Mouse (Mus musculus) layer of hippocampus, postnatal 36 days (tissue): ENCODE measurements around the gene Rin2. TPM values are rescaled to one million over a fixed set of nuclear protein-coding genes. Genes with fewer than 3 reads are reported as not detected.

Source experiments
- DNase-seq, 2 experiments: peaks; one replicate each; pipeline ENCODE4 v3.0.0; 2022
- total RNA-seq, 2 experiments: library from RNA; stranded (reverse); gene quantifications; 2 replicates each; pipeline ENCODE4 v1.2.3; 2021

Gene Rin2
- total RNA-seq, 2 experiments from 2014 or later: 22.3 to 40.7 TPM

- no peak for DNase-seq
Observed at GRCm38 (mm10) chr2:145793702-145794101, 118.7 kb downstream of the Rin2 start.

GRCm38 (mm10) chr2:145794318-145794954, 119.4 kb downstream of the Rin2 start:
- DNase-seq: peak; percentile 45 to 50

- no peak for DNase-seq
Observed at GRCm38 (mm10) chr2:145797851-145798250, 122.8 kb downstream of the Rin2 start.

- no peak for DNase-seq
Observed at GRCm38 (mm10) chr2:145798954-145799353, 123.9 kb downstream of the Rin2 start.

GRCm38 (mm10) chr2:145801322-145802052, 126.5 kb downstream of the Rin2 start:
- no peak for DNase-seq

- DNase-seq: no peak
Observed at GRCm38 (mm10) chr2:145802626-145803025, 127.6 kb downstream of the Rin2 start.

- no peak for DNase-seq
Observed at GRCm38 (mm10) chr2:145803822-145804342, 128.9 kb downstream of the Rin2 start.

- no peak for DNase-seq
Observed at GRCm38 (mm10) chr2:145804524-145804923, 129.5 kb downstream of the Rin2 start.

- DNase-seq: no peak
Observed at GRCm38 (mm10) chr2:145807276-145807675, 132.3 kb downstream of the Rin2 start.

- no peak for DNase-seq
Observed at GRCm38 (mm10) chr2:145808251-145808650, 133.2 kb downstream of the Rin2 start.

- no peak for DNase-seq
Observed at GRCm38 (mm10) chr2:145808667-145809066, 133.7 kb downstream of the Rin2 start.

- no peak for DNase-seq
Observed at GRCm38 (mm10) chr2:145810676-145811075, 135.7 kb downstream of the Rin2 start.

GRCm38 (mm10) chr2:145812818-145813217, 137.8 kb downstream of the Rin2 start:
- DNase-seq: no peak

GRCm38 (mm10) chr2:145817195-145817594, 142.2 kb downstream of the Rin2 start:
- DNase-seq: no peak

- no peak for DNase-seq
Observed at GRCm38 (mm10) chr2:145822013-145822782, 147.2 kb downstream of the Rin2 start.

GRCm38 (mm10) chr2:145822783-145823729, 148.0 kb downstream of the Rin2 start:
- DNase-seq: no peak

- no peak for DNase-seq
Observed at GRCm38 (mm10) chr2:145824749-145825148, 149.7 kb downstream of the Rin2 start.

GRCm38 (mm10) chr2:145825221-145825620, 150.2 kb downstream of the Rin2 start:
- no peak for DNase-seq

- DNase-seq: no peak
Observed at GRCm38 (mm10) chr2:145827930-145828329, 152.9 kb downstream of the Rin2 start.

- no peak for DNase-seq
Observed at GRCm38 (mm10) chr2:145828603-145829002, 153.6 kb downstream of the Rin2 start.

- DNase-seq: no peak
Observed at GRCm38 (mm10) chr2:145829231-145829630, 154.2 kb downstream of the Rin2 start.

- DNase-seq: no peak
Observed at GRCm38 (mm10) chr2:145830417-145830816, 155.4 kb downstream of the Rin2 start.
